Mouse (Mus musculus) bone marrow, adult 2 months (tissue): ENCODE measurements at regions not wholly inside any gene's neighbourhood (a gene's known extent, or its start where the extent isn't known, plus 50 kb on each side); places are given as distances from the start of the nearest gene placed in this dataset.

Source experiments
- CTCF ChIP-seq: fragments of 200-500 bp; IDR thresholded peaks from 2 replicates; pipeline ENCODE4 v1.5.1; 2011; ENCODE audit warnings: low read length, control low read depth; ENCODE audit not compliant: control insufficient read depth, insufficient read depth
- POLR2A ChIP-seq: fragments of 200-500 bp; IDR thresholded peaks from 2 replicates; pipeline ENCODE4 v1.6.1; 2011; ENCODE audit warnings: low read depth, mild to moderate bottlenecking, control low read depth, low read length, borderline replicate concordance; ENCODE audit not compliant: control insufficient read depth

GRCm38 (mm10) chr2:128239451-128239850 lies 113.6 kb downstream of the Bcl2l11 start:
- TF ChIP-seq CTCF, result no peak
- TF ChIP-seq POLR2A, result no peak
